In genomic region chr1:177258343-177259037, GRCm38 (mm10) we compare ENCODE assay signal across 8 mouse cellular contexts. TPM values are rescaled to one million over a fixed set of nuclear protein-coding genes. Genes with fewer than 3 reads are reported as not detected.
DNase-seq lines count a peak whose midpoint lies in the region; ATAC-seq and TF ChIP-seq lines count a peak whose summit lies in the region.

No protein-coding gene starts in this region.

- H3K27me3 ChIP-seq in embryonic facial prominence, embryonic 13.5 days: no peaks in the 10 kb centered on the region
- H3K27me3 ChIP-seq in heart, adult 2 months (ENCODE audit: control insufficient read depth, insufficient read depth, low read length): no peaks in the 10 kb centered on the region
- H3K27me3 ChIP-seq in limb, embryonic 13.5 days: no peaks in the 10 kb centered on the region
- H3K27me3 ChIP-seq in midbrain, embryonic 16.5 days (ENCODE audit: control insufficient read depth, insufficient read depth, low read depth, low read length): no peaks in the 10 kb centered on the region

- peak; percentile 74 for DNase-seq in 3T3-L1 (ENCODE audit: low read depth, low spot score)
- DNase-seq in adrenal gland, postnatal 36 days: peak; percentile 86 to 89
- peak; percentile 88 to 90 for DNase-seq in heart, adult 2 months
- peak; percentile 56 to 64 for DNase-seq in kidney, adult 8-10 months
- peak; percentile 80 to 84 for DNase-seq in spleen, postnatal 10 days (ENCODE audit: low spot score in 2 of 2)

- H3K4me1 ChIP-seq in embryonic facial prominence, embryonic 13.5 days: peaks cover 20% of the 10 kb centered on the region
- H3K4me1 ChIP-seq in heart, adult 2 months (ENCODE audit: control insufficient read depth, insufficient read depth, low read length): no peaks in the 10 kb centered on the region
- peaks cover 30% of the 10 kb centered on the region for H3K4me1 ChIP-seq in limb, embryonic 13.5 days
- H3K4me1 ChIP-seq in midbrain, embryonic 16.5 days (ENCODE audit: control insufficient read depth, insufficient read depth, low read length): peaks cover 12% of the 10 kb centered on the region

- WGBS in embryonic facial prominence, embryonic 13.5 days: under 1% methylated on average over 37 of the region's 86 CpGs
- under 1% methylated on average over 49 of the region's 86 CpGs for WGBS in heart, adult 2 months
- WGBS in limb, embryonic 13.5 days: under 1% methylated on average over 68 of the region's 86 CpGs
- 2% methylated on average over 22 of the region's 86 CpGs for WGBS in midbrain, embryonic 16.5 days

- intact Hi-C loops in heart, adult 2 months (cut with DNase I): loop anchor here (5.0 kb wide), 2 partner anchors 56 to 184 kb away; partner anchors contain the start of gene Zbtb18

- no peak for TF ChIP-seq POLR2A in heart, adult 2 months (IDR thresholded peaks at IDR 0.05; ENCODE audit: insufficient read depth, low read depth, low read length)

- H3K9me3 ChIP-seq in embryonic facial prominence, embryonic 13.5 days: no peaks in the 10 kb centered on the region
- no peaks in the 10 kb centered on the region for H3K9me3 ChIP-seq in limb, embryonic 13.5 days
- no peaks in the 10 kb centered on the region for H3K9me3 ChIP-seq in midbrain, embryonic 16.5 days (replicated peaks; ENCODE audit: control insufficient read depth, low read length, poor library complexity, severe bottlenecking)

- peak overlapping the region; percentile 88 for H3K4me3 ChIP-seq in embryonic facial prominence, embryonic 13.5 days
- H3K4me3 ChIP-seq in heart, adult 2 months: peak overlapping the region; percentile 73
- H3K4me3 ChIP-seq in limb, embryonic 13.5 days: peak overlapping the region; percentile 85
- H3K4me3 ChIP-seq in midbrain, embryonic 16.5 days (ENCODE audit: low read depth, low read length): peak overlapping the region; percentile 80

- no peaks in the 10 kb centered on the region for H3K36me3 ChIP-seq in embryonic facial prominence, embryonic 13.5 days
- no peaks in the 10 kb centered on the region for H3K36me3 ChIP-seq in heart, adult 2 months (ENCODE audit: control insufficient read depth, insufficient read depth, low read length)
- no peaks in the 10 kb centered on the region for H3K36me3 ChIP-seq in limb, embryonic 13.5 days
- no peaks in the 10 kb centered on the region for H3K36me3 ChIP-seq in midbrain, embryonic 16.5 days (ENCODE audit: control insufficient read depth, insufficient read depth, low read length)

- H3K27ac ChIP-seq in embryonic facial prominence, embryonic 13.5 days: peak overlapping the region; percentile 97
- H3K27ac ChIP-seq in heart, adult 2 months: peak overlapping the region; percentile 96
- H3K27ac ChIP-seq in limb, embryonic 13.5 days: peak overlapping the region; percentile 95
- peak overlapping the region; percentile 98 for H3K27ac ChIP-seq in midbrain, embryonic 16.5 days (ENCODE audit: low read length)

- 0 out of 2 replicates have a peak, but pooled peaks have one; percentile 2 for TF ChIP-seq CTCF in heart, adult 2 months (IDR thresholded peaks at IDR 0.05)

- no peak for TF ChIP-seq EP300 in heart, adult 2 months (IDR thresholded peaks at IDR 0.05; ENCODE audit: insufficient read depth, low read depth, low read length)

- no peaks in the 10 kb centered on the region for H3K79me2 ChIP-seq in heart, adult 2 months (replicated peaks; ENCODE audit: control insufficient read depth, insufficient read depth, low read length)

- peak overlapping the region; percentile 91 for H3K4me2 ChIP-seq in embryonic facial prominence, embryonic 13.5 days
- peak overlapping the region; percentile 86 for H3K4me2 ChIP-seq in limb, embryonic 13.5 days (replicated peaks)
- peak overlapping the region; percentile 87 for H3K4me2 ChIP-seq in midbrain, embryonic 16.5 days (ENCODE audit: low read length)

- peak overlapping the region; percentile 86 for H3K9ac ChIP-seq in embryonic facial prominence, embryonic 13.5 days
- peak overlapping the region; percentile 81 for H3K9ac ChIP-seq in heart, adult 2 months (ENCODE audit: low read depth, low read length)
- peak overlapping the region; percentile 86 for H3K9ac ChIP-seq in limb, embryonic 13.5 days
- H3K9ac ChIP-seq in midbrain, embryonic 16.5 days (ENCODE audit: low read depth, low read length): peak overlapping the region; percentile 96

- peak; percentile 88 for ATAC-seq in embryonic facial prominence, embryonic 13.5 days (ENCODE audit: insufficient number of reproducible peaks, insufficient read depth, low FRiP score, low TSS enrichment, low read depth)
- ATAC-seq in limb, embryonic 13.5 days (ENCODE audit: low FRiP score, low read depth): peak; percentile 94
- ATAC-seq in midbrain, embryonic 16.5 days: peak; percentile 86

RNA-seq across cellular contexts. Expression of gene Akt3, which starts 0.5 kb away (rescaled TPM):
- total RNA-seq in adrenal gland, postnatal 36 days (2021): 10 to 100 TPM; 28.3 to 29.6 TPM
- 6.5 and 7.3 TPM in 2 replicates for polyA plus RNA-seq in embryonic facial prominence, embryonic 13.5 days (2015; fragmentation: Nextera tagmentation; extraction: Ambion mirVana)
- 10 to 100 TPM; 20.0 to 20.2 TPM for total RNA-seq in heart, adult 2 months (2021)
- 4.8 and 6.6 TPM in 2 replicates for polyA plus RNA-seq in heart, adult 2 months (2012; rRNA removed)
- 6.8 and 7.1 TPM in 2 replicates for polyA plus RNA-seq in limb, embryonic 13.5 days (2015; fragmentation: Nextera tagmentation; extraction: Ambion mirVana)
- 21.9 and 23.5 TPM in 2 replicates for polyA plus RNA-seq in midbrain, embryonic 16.5 days (2015; fragmentation: Nextera tagmentation; extraction: Ambion mirVana)

Comparison
In these comparisons a context has a peak if more than half of its experiments do, and no peak if none do; other contexts are left out.
1. Peak in every context shown above with its lines: DNase-seq, ATAC-seq, H3K4me3 ChIP-seq and H3K27ac ChIP-seq.